Mouse (Mus musculus) midbrain, postnatal 0 days (tissue): Measurements from ENCODE around the gene Slc13a5. TPM values are rescaled to one million over a fixed set of nuclear protein-coding genes. Genes with fewer than 3 reads are reported as not detected.
A peak's percentile ranks its signal among the peaks of the same experiment; 100 is the strongest.

Source experiments
- ATAC-seq: fragments of 200-750 bp; cut with Nextera tagmentation; 2 replicates; pipeline ENCODE4 v1.8.0; 2017; ENCODE audit warnings: moderate number of reproducible peaks, mild to moderate bottlenecking, moderate TSS enrichment, moderate library complexity; ENCODE audit not compliant: low FRiP score
- DNase-seq: peaks from one replicate; pipeline ENCODE4 v3.0.0-alpha.2; 2015; ENCODE audit warnings: low spot score
- H3K27ac ChIP-seq: fragments of 300-500 bp; sonication (generic); 2 replicates; pipeline ENCODE4 v1.5.1; 2014; ENCODE audit warnings: low read depth, mild to moderate bottlenecking, low read length, mixed read lengths
- H3K27me3 ChIP-seq: fragments of 300-500 bp; sonication (generic); 2 replicates; pipeline ENCODE4 v1.6.1; 2014; ENCODE audit warnings: low read length, control low read depth, mixed read lengths; ENCODE audit not compliant: insufficient read depth
- H3K36me3 ChIP-seq: fragments of 300-500 bp; sonication (generic); 2 replicates; pipeline ENCODE4 v1.6.1; 2014; ENCODE audit warnings: low read length, control low read depth, mixed read lengths; ENCODE audit not compliant: insufficient read depth
- H3K4me1 ChIP-seq: fragments of 300-500 bp; sonication (generic); 2 replicates; pipeline ENCODE4 v1.6.1; 2014; ENCODE audit warnings: mild to moderate bottlenecking, control low read depth, antibody characterized with exemption, low read length, mixed read lengths; ENCODE audit not compliant: insufficient read depth
- H3K4me2 ChIP-seq: fragments of 300-500 bp; sonication (generic); 2 replicates; pipeline ENCODE4 v1.6.1; 2014; ENCODE audit warnings: low read depth, mild to moderate bottlenecking, low read length, mixed read lengths; ENCODE audit not compliant: poor library complexity, severe bottlenecking
- H3K4me3 ChIP-seq: fragments of 300-500 bp; sonication (generic); 2 replicates; pipeline ENCODE4 v1.5.1; 2014; ENCODE audit warnings: low read depth, mild to moderate bottlenecking, low read length, moderate library complexity
- H3K9ac ChIP-seq: fragments of 300-500 bp; sonication (generic); replicated peaks from 2 replicates; pipeline ENCODE4 v1.6.1; 2014; ENCODE audit warnings: mild to moderate bottlenecking, low read length, moderate library complexity, mixed read lengths; ENCODE audit not compliant: poor library complexity, severe bottlenecking
- H3K9me3 ChIP-seq: fragments of 300-500 bp; sonication (generic); 2 replicates; pipeline ENCODE4 v1.6.1; 2016; ENCODE audit warnings: low read length, control low read depth
- CTCF ChIP-seq: IDR thresholded peaks from 2 replicates; pipeline ENCODE4 v1.5.1; 2016; ENCODE audit warnings: antibody characterized with exemption, mild to moderate bottlenecking
- WGBS: fragments of 180-500 bp; shearing (Covaris S2); extraction: QIAGEN DNeasy Blood & Tissue Kit; methylation state at CpG from one replicate; pipeline ENCODE4 v1.1.7; 2014; 5-methylcytosine and 5-hydroxymethylcytosine counted together
- polyA plus RNA-seq: library from polyadenylated mRNA; unstranded; fragments of >200 nt; fragmentation: Nextera tagmentation; extraction: Ambion mirVana; gene quantifications from 2 replicates; pipeline ENCODE4 v1.2.1, GENCODE M21; 2015
- total RNA-seq: library from RNA; depleted of rRNA; stranded (reverse); fragments of >200 nt; gene quantifications from 2 replicates; pipeline ENCODE4 v1.2.3, GENCODE M21; 2014; rRNA removed

The Slc13a5 gene
- total RNA-seq (4.8 and 6.2 TPM in 2 replicates), polyA plus RNA-seq (4.5 and 5.9 TPM in 2 replicates)

GRCm38 (mm10) chr11:72266960-72267560, at the start of gene Slc13a5:
TSS of gene Slc13a5 (minus strand) at chr11:72267222.
- ATAC-seq (peak; percentile 47), DNase-seq (peak; percentile 20)
- no peak; the same call in 1 of the 2 replicates for TF ChIP-seq CTCF
- peak within 1 kb of the TSS; percentile 74 for H3K4me2 ChIP-seq
- H3K9ac ChIP-seq: peak within 1 kb of the TSS; percentile 37
- no peaks in the 10 kb centered on the region for H3K36me3 ChIP-seq
- WGBS: 3% methylated on average over 36 of the region's 36 CpGs
- no peaks in the 10 kb centered on the region for H3K4me1 ChIP-seq
- peaks cover 11% of the 10 kb centered on the region for H3K27me3 ChIP-seq
- H3K27ac ChIP-seq: no peak within 1 kb of the TSS
- no peaks in the 10 kb centered on the region for H3K9me3 ChIP-seq
- peak within 1 kb of the TSS; percentile 40 for H3K4me3 ChIP-seq

- Histone ChIP-seq H3K27me3 (peaks cover 14% of the 10 kb centered on the region), H3K9me3 (no peaks in the 10 kb centered on the region), H3K4me2 (peak within 1 kb of the TSS; percentile 67), H3K4me1 (no peaks in the 10 kb centered on the region), H3K36me3 (no peaks in the 10 kb centered on the region), H3K4me3 (peak within 1 kb of the TSS; percentile 37), H3K27ac (no peak within 1 kb of the TSS), H3K9ac (peak within 1 kb of the TSS; percentile 54; the same call in 1 of the 2 replicates)
- no peak for TF ChIP-seq CTCF
- 10% methylated on average over 40 of the region's 42 CpGs for WGBS
- DNase-seq: no peak
- ATAC-seq: no peak
These were observed 47.3 kb upstream of the Slc13a5 start, which contains the start of gene Fbxo39 for GRCm38 (mm10) chr11:72314151-72314895. TSS of gene Fbxo39 (plus strand) at chr11:72314444.

DNA sequence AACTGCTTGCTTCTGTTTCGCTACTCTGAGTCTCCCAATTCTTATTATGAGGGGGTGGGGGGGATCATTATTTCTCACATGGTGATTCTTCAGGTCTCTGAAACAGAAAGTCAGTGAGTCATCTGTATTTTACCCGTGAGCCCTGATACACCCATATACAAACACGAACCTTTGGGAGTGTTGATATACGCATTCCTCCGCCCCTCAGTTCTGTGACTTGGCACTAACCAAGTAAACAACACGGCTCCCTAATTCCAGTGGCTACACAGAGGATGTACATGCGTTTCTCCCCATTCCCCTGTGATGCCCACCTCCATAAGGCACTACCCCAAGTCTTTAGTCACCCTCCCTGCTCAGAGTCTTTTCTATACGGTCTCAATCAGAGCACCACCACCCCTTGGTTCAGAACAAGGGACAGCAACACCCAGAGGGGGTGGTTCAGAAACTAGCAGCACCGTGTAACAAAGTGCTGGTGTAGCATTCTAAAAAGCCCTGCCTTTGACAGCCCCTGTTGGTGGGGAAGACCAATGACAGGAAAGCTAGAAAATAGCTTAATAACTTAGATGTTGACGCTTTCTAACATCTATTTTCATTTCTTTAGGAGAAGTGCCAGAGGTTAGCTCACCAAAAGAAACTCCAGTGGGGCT, 44.5 kb upstream of the Slc13a5 start:
- H3K27ac ChIP-seq: no peak overlapping the region
- H3K4me1 ChIP-seq: no peaks in the 10 kb centered on the region
- no peak for DNase-seq
- H3K36me3 ChIP-seq: no peaks in the 10 kb centered on the region
- H3K9me3 ChIP-seq: no peaks in the 10 kb centered on the region
- no peak for TF ChIP-seq CTCF
- peaks cover 14% of the 10 kb centered on the region for H3K27me3 ChIP-seq
- ATAC-seq: no peak
- H3K9ac ChIP-seq: no peak overlapping the region
- WGBS: 88% methylated on average over 10 of the region's 10 CpGs
- no peak overlapping the region for H3K4me3 ChIP-seq
- H3K4me2 ChIP-seq: no peak overlapping the region

- ATAC-seq (no peak), DNase-seq (no peak)
- H3K9ac ChIP-seq: no peak overlapping the region
- no peak overlapping the region for H3K27ac ChIP-seq
- WGBS: 88% methylated on average over 4 of the region's 4 CpGs
- H3K9me3 ChIP-seq: no peaks in the 10 kb centered on the region
- peaks cover 14% of the 10 kb centered on the region for H3K27me3 ChIP-seq
- no peak overlapping the region for H3K4me2 ChIP-seq
- H3K4me3 ChIP-seq: no peak overlapping the region
- no peaks in the 10 kb centered on the region for H3K36me3 ChIP-seq
- TF ChIP-seq CTCF: no peak
- H3K4me1 ChIP-seq: no peaks in the 10 kb centered on the region
These were observed 43.5 kb upstream of the Slc13a5 start for GRCm38 (mm10) chr11:72310491-72310890.

- H3K9me3 ChIP-seq: no peaks in the 10 kb centered on the region
- WGBS: 86% methylated on average over 2 of the region's 2 CpGs
- no peak overlapping the region for H3K9ac ChIP-seq
These were observed 42.0 kb upstream of the Slc13a5 start for GRCm38 (mm10) chr11:72308982-72309381.

More at GRCm38 (mm10) chr11:72308982-72309381, 42.0 kb upstream of the Slc13a5 start:
- Histone ChIP-seq H3K4me3 (no peak overlapping the region), H3K4me1 (no peaks in the 10 kb centered on the region), H3K27ac (no peak overlapping the region), H3K4me2 (no peak overlapping the region), H3K36me3 (no peaks in the 10 kb centered on the region), H3K27me3 (peaks cover 2% of the 10 kb centered on the region; the same call in 1 of the 2 replicates)
- no peak for ATAC-seq
- DNase-seq: no peak
- TF ChIP-seq CTCF: no peak
